Mouse (Mus musculus) liver, adult 2 months (tissue): Measurements from ENCODE around the gene Txlnb.

ENCODE experiments used
- CTCF ChIP-seq: fragments of 200-500 bp; IDR thresholded peaks from 2 replicates; pipeline ENCODE4 v1.5.1; 2011; ENCODE audit warnings: low read depth, low read length, control low read depth
- POLR2A ChIP-seq: fragments of 200-500 bp; IDR thresholded peaks from 2 replicates; pipeline ENCODE4 v1.6.1; 2011; ENCODE audit warnings: low read length, control low read depth; ENCODE audit not compliant: insufficient read depth; ENCODE audit errors: extremely low read depth

- TF ChIP-seq CTCF (no peak), POLR2A (no peak)
These were observed 8.1 kb upstream of the Txlnb start for GRCm38 (mm10) chr10:17787938-17788337.
